Mouse (Mus musculus) lung, embryonic 16.5 days (tissue): Measurements from ENCODE around the gene Lcorl. TPM values are rescaled to one million over a fixed set of nuclear protein-coding genes. Genes with fewer than 3 reads are reported as not detected.
A peak's percentile ranks its signal among the peaks of the same experiment; 100 is the strongest.

Source experiments
- ATAC-seq: fragments of 200-750 bp; cut with Nextera tagmentation; 2 replicates; pipeline ENCODE4 v1.8.0; 2017; ENCODE audit warnings: low read depth, mild to moderate bottlenecking, moderate library complexity
- H3K27ac ChIP-seq: fragments of 300-500 bp; sonication (generic); 2 replicates; pipeline ENCODE4 v1.5.1; 2014; ENCODE audit warnings: mild to moderate bottlenecking, control low read depth, low read length
- H3K27me3 ChIP-seq: fragments of 300-500 bp; sonication (generic); 2 replicates; pipeline ENCODE4 v1.6.1; 2014; ENCODE audit warnings: low read depth, low read length, mixed read lengths; ENCODE audit not compliant: control insufficient read depth, insufficient read depth
- H3K36me3 ChIP-seq: fragments of 300-500 bp; sonication (generic); 2 replicates; pipeline ENCODE4 v1.6.1; 2014; ENCODE audit warnings: low read length; ENCODE audit not compliant: control insufficient read depth, insufficient read depth
- H3K4me1 ChIP-seq: fragments of 300-500 bp; sonication (generic); replicated peaks from 2 replicates; pipeline ENCODE4 v1.6.1; 2014; ENCODE audit warnings: low read length, mixed read lengths; ENCODE audit not compliant: control insufficient read depth, insufficient read depth
- H3K4me2 ChIP-seq: fragments of 300-500 bp; sonication (generic); 2 replicates; pipeline ENCODE4 v1.6.1; 2014; ENCODE audit warnings: low read depth, low read length, control low read depth
- H3K4me3 ChIP-seq: fragments of 300-500 bp; sonication (generic); 2 replicates; pipeline ENCODE4 v1.5.1; 2014; ENCODE audit warnings: mild to moderate bottlenecking, low read length, control low read depth
- H3K9ac ChIP-seq: fragments of 300-500 bp; sonication (generic); 2 replicates; pipeline ENCODE4 v1.6.1; 2014; ENCODE audit warnings: low read length, control low read depth
- H3K9me3 ChIP-seq: fragments of 300-500 bp; sonication (generic); 2 replicates; pipeline ENCODE4 v1.6.1; 2016; ENCODE audit warnings: low read length; ENCODE audit not compliant: control insufficient read depth
- WGBS: fragments of 180-500 bp; shearing (Covaris S2); extraction: QIAGEN DNeasy Blood & Tissue Kit; methylation state at CpG from one replicate; pipeline ENCODE4 v1.1.7; 2014; 5-methylcytosine and 5-hydroxymethylcytosine counted together
- polyA plus RNA-seq: library from polyadenylated mRNA; unstranded; fragments of >200 nt; fragmentation: Nextera tagmentation; extraction: Ambion mirVana; gene quantifications from 2 replicates; pipeline ENCODE4 v1.2.1, GENCODE M21; 2015

Lcorl gene
- 30.8 and 36.2 TPM in 2 replicates for polyA plus RNA-seq

GRCm38 (mm10) chr5:45857254-45858011 lies at the start of gene Lcorl:
Gene Lcorl, minus strand, starts transcription at chr5:45857615.
- no peaks in the 10 kb centered on the region for H3K27me3 ChIP-seq
- no peaks in the 10 kb centered on the region for H3K9me3 ChIP-seq
- H3K9ac ChIP-seq, result peak within 1 kb of the TSS; percentile 97
- H3K4me3 ChIP-seq, result peak within 1 kb of the TSS; percentile 89
- peak within 1 kb of the TSS; percentile 94 for H3K4me2 ChIP-seq
- ATAC-seq, result peak; percentile 96
- peak within 1 kb of the TSS; percentile 99 for H3K27ac ChIP-seq
- under 1% methylated on average over 46 of the region's 79 CpGs for WGBS
- no peaks in the 10 kb centered on the region for H3K36me3 ChIP-seq
- H3K4me1 ChIP-seq, result peaks cover 4% of the 10 kb centered on the region

- Histone ChIP-seq H3K9ac (no peak overlapping the region), H3K4me2 (no peak overlapping the region), H3K36me3 (no peaks in the 10 kb centered on the region), H3K27me3 (no peaks in the 10 kb centered on the region), H3K4me3 (no peak overlapping the region), H3K4me1 (no peaks in the 10 kb centered on the region), H3K9me3 (no peaks in the 10 kb centered on the region), H3K27ac (no peak overlapping the region)
- ATAC-seq, result no peak
- WGBS, result 92% methylated on average over 2 of the region's 2 CpGs
Observed at GRCm38 (mm10) chr5:45904683-45905082, 47.3 kb upstream of the Lcorl start.

- no peak overlapping the region for H3K27ac ChIP-seq
- no peaks in the 10 kb centered on the region for H3K4me1 ChIP-seq
- no peak overlapping the region for H3K9ac ChIP-seq
- H3K27me3 ChIP-seq, result no peaks in the 10 kb centered on the region
- no peak for ATAC-seq
- H3K4me2 ChIP-seq, result no peak overlapping the region
- 54% methylated on average over 3 of the region's 3 CpGs for WGBS
- no peaks in the 10 kb centered on the region for H3K9me3 ChIP-seq
- H3K36me3 ChIP-seq, result no peaks in the 10 kb centered on the region
- H3K4me3 ChIP-seq, result no peak overlapping the region
Observed at GRCm38 (mm10) chr5:45903246-45903645, 45.8 kb upstream of the Lcorl start.

- Histone ChIP-seq H3K4me1 (no peaks in the 10 kb centered on the region), H3K27ac (no peak overlapping the region), H3K9ac (no peak overlapping the region), H3K4me3 (no peak overlapping the region), H3K9me3 (no peaks in the 10 kb centered on the region), H3K36me3 (no peaks in the 10 kb centered on the region), H3K4me2 (no peak overlapping the region), H3K27me3 (no peaks in the 10 kb centered on the region)
- WGBS, result 50% methylated on average over 1 of the region's 1 CpGs
- ATAC-seq, result no peak
Observed at GRCm38 (mm10) chr5:45895362-45895761, 37.9 kb upstream of the Lcorl start.

GRCm38 (mm10) chr5:45893696-45894095 lies 36.3 kb upstream of the Lcorl start:
- Histone ChIP-seq H3K4me2 (no peak overlapping the region), H3K27ac (no peak overlapping the region), H3K4me1 (no peaks in the 10 kb centered on the region), H3K9me3 (no peaks in the 10 kb centered on the region), H3K9ac (no peak overlapping the region), H3K36me3 (no peaks in the 10 kb centered on the region), H3K4me3 (no peak overlapping the region), H3K27me3 (no peaks in the 10 kb centered on the region)
- ATAC-seq, result no peak
- WGBS, result 62% methylated on average over 3 of the region's 3 CpGs

GRCm38 (mm10) chr5:45876328-45876727 lies 18.9 kb upstream of the Lcorl start:
- no peaks in the 10 kb centered on the region for H3K36me3 ChIP-seq
- no peak overlapping the region for H3K4me2 ChIP-seq
- H3K27ac ChIP-seq, result no peak overlapping the region
- no peak for ATAC-seq
- no peak overlapping the region for H3K9ac ChIP-seq
- 82% methylated on average over 1 of the region's 1 CpGs for WGBS
- no peaks in the 10 kb centered on the region; the same call in 1 of the 2 replicates for H3K4me1 ChIP-seq
- no peaks in the 10 kb centered on the region for H3K27me3 ChIP-seq
- H3K9me3 ChIP-seq, result no peaks in the 10 kb centered on the region
- no peak overlapping the region for H3K4me3 ChIP-seq

- Histone ChIP-seq H3K4me3 (no peak overlapping the region), H3K4me1 (no peaks in the 10 kb centered on the region; the same call in 1 of the 2 replicates), H3K36me3 (no peaks in the 10 kb centered on the region), H3K9me3 (no peaks in the 10 kb centered on the region), H3K4me2 (no peak overlapping the region), H3K9ac (no peak overlapping the region), H3K27me3 (no peaks in the 10 kb centered on the region), H3K27ac (no peak overlapping the region)
- 59% methylated on average over 4 of the region's 4 CpGs for WGBS
- ATAC-seq, result peak; percentile 86
Observed at GRCm38 (mm10) chr5:45875472-45875871, 18.1 kb upstream of the Lcorl start.

- Histone ChIP-seq H3K27me3 (no peaks in the 10 kb centered on the region), H3K9ac (no peak overlapping the region), H3K4me3 (no peak overlapping the region), H3K4me1 (no peaks in the 10 kb centered on the region), H3K9me3 (no peaks in the 10 kb centered on the region), H3K4me2 (no peak overlapping the region), H3K27ac (no peak overlapping the region), H3K36me3 (no peaks in the 10 kb centered on the region)
- ATAC-seq, result no peak
- WGBS, result 59% methylated on average over 4 of the region's 4 CpGs
Observed at GRCm38 (mm10) chr5:45874284-45875030, 17.0 kb upstream of the Lcorl start.

- no peaks in the 10 kb centered on the region for H3K9me3 ChIP-seq
- no peak for ATAC-seq
- H3K9ac ChIP-seq, result peak overlapping the region; percentile 97; the same call in 1 of the 2 replicates
- no peaks in the 10 kb centered on the region for H3K36me3 ChIP-seq
- WGBS, result 84% methylated on average over 2 of the region's 2 CpGs
- H3K27ac ChIP-seq, result no peak overlapping the region
- H3K4me2 ChIP-seq, result peak overlapping the region; percentile 94
- H3K4me1 ChIP-seq, result peaks cover 4% of the 10 kb centered on the region
- peak overlapping the region; percentile 89; the same call in 1 of the 2 replicates for H3K4me3 ChIP-seq
- H3K27me3 ChIP-seq, result no peaks in the 10 kb centered on the region
Observed at GRCm38 (mm10) chr5:45858368-45858767, 953 bp upstream of the Lcorl start.
